Mouse (Mus musculus): Measurements from ENCODE around the gene Dync2h1. TPM values are rescaled to one million over a fixed set of nuclear protein-coding genes. Genes with fewer than 3 reads are reported as not detected.

Dync2h1 gene
- polyA plus RNA-seq (2012; rRNA removed; ENCODE audit: low replicate concordance): 0.62 and 2.8 TPM in 2 replicates

DNA sequence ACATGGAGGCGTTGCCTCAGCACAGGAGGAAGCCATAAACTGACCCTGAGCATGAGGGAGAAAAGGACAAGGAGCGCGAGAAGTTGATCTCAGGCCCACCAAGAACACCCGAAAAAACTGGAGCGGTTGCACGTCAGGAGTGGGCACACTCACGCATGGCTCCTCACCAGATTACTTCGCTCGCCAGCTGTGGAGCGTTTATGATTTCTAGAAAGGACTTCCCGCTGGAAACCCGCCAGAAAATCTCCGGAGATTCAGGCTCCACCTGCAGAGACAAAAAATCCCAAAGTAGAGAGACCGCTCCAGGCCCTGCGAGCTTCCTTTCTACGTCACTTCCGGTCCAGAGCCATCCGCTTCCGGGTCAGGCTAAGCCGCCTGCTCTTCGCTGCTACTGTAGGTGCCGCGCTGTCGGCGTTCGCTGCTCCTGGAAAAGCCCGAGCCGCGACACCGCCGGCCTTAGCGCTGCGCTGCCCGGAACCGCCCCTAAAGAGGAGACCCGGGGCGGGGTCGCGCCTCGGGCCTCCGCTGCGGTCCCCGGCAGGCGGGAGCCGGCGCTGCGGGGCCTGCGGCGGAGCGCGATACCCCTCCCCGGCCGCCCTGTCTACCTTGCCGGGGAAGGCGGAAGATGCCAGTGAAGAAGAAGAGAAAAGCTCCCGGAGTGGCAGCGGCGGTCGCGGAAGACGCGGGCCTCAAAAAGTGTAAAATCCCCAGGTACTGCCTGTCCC lies at the start of gene Dync2h1, which contains the start of gene Dcun1d5:
Gene Dync2h1 (minus strand): TSS at position 275 of the 725 bp plus-strand sequence.
Gene Dcun1d5 (plus strand): TSS at position 349 of the 725 bp plus-strand sequence.

Other genes starting within 250 kb of the Dync2h1 start
- 14.8 and 24.5 TPM in 2 replicates for gene Dcun1d5, start 74 bp upstream of the Dync2h1 start, polyA plus RNA-seq (2012; rRNA removed; ENCODE audit: low replicate concordance)
- gene Mmp13, start 88.1 kb upstream of the Dync2h1 start, polyA plus RNA-seq (2012; rRNA removed; ENCODE audit: low replicate concordance): 0.22 and 0.43 TPM in 2 replicates
- 1.3 and 7.4 TPM in 2 replicates for gene Mmp12, start 159.9 kb upstream of the Dync2h1 start, polyA plus RNA-seq (2012; rRNA removed; ENCODE audit: low replicate concordance)
- gene Mmp1b, start 203.6 kb upstream of the Dync2h1 start, polyA plus RNA-seq (2012; rRNA removed; ENCODE audit: low replicate concordance): not detected in 2 replicates

Measured in subcutaneous adipose tissue, adult 2 months (tissue).